Comparison of ENCODE assay signal across 9 mouse cellular contexts in the genomic region with DNA sequence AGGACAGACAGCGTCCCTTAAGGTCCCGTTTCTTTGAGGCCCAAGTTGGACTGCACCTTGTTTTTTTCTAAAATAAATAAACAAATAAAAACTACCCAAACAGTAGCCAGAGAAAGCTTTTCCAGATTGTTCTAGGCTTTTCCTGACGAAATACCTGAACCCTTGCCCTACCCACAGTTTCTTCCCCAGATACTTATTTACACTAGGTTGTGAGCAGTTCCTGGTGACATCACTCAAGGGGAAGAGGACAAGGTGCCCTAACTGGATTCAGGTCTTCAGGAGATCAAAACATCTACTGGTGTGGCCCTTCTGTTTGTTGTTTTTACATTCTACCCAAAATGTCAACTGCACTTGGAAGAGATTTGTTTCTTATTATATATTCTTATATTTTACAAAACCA. TPM values are rescaled to one million over a fixed set of nuclear protein-coding genes. Genes with fewer than 3 reads are reported as not detected.
DNase-seq lines count a peak whose midpoint lies in the region; ATAC-seq and TF ChIP-seq lines count a peak whose summit lies in the region.
"Had no signal": no experiment of that assay in that cellular context is flagged by ENCODE, and none has a peak within 500 bp of the region (broad histone marks: within the 10 kb centered on the region; RNA-seq: fewer than 3 reads in every experiment).

No protein-coding gene starts in this region.

- no peaks in the 10 kb centered on the region for H3K27me3 ChIP-seq in heart, postnatal 0 days (ENCODE audit: control insufficient read depth, insufficient read depth, low read length)
- H3K27me3 ChIP-seq in embryonic facial prominence, embryonic 15.5 days, result no peaks in the 10 kb centered on the region
- no peaks in the 10 kb centered on the region for H3K27me3 ChIP-seq in intestine, embryonic 14.5 days (replicated peaks; ENCODE audit: control insufficient read depth, insufficient read depth, low read length)
- H3K27me3 ChIP-seq in midbrain, embryonic 16.5 days (ENCODE audit: control insufficient read depth, insufficient read depth, low read depth, low read length), result no peaks in the 10 kb centered on the region

- H3K4me2 ChIP-seq in heart, postnatal 0 days (ENCODE audit: low read depth, low read length), result peak overlapping the region; percentile 65
- H3K4me2 ChIP-seq in embryonic facial prominence, embryonic 15.5 days (replicated peaks), result peak overlapping the region; percentile 69
- peak overlapping the region; percentile 69 for H3K4me2 ChIP-seq in intestine, embryonic 14.5 days (ENCODE audit: low read length)
- peak overlapping the region; percentile 59 for H3K4me2 ChIP-seq in midbrain, embryonic 16.5 days (ENCODE audit: low read length)

- H3K9ac ChIP-seq in heart, postnatal 0 days (replicated peaks; ENCODE audit: low read depth, low read length), result 0 out of 2 replicates have a peak overlapping the region, but pooled peaks have one; percentile 47
- no peak overlapping the region for H3K9ac ChIP-seq in embryonic facial prominence, embryonic 15.5 days
- no peak overlapping the region; the same call in 1 of the 2 replicates for H3K9ac ChIP-seq in intestine, embryonic 14.5 days (ENCODE audit: low read length)
- no peak overlapping the region for H3K9ac ChIP-seq in midbrain, embryonic 16.5 days (ENCODE audit: low read depth, low read length)

- intact Hi-C loops in heart, postnatal 36 days (cut with DNase I), result loop anchor here (5.0 kb wide), 1 partner anchor 193 kb away; a partner anchor contains a TSS

- ATAC-seq in heart, postnatal 0 days (ENCODE audit: insufficient read depth, low read depth), result no peak
- ATAC-seq in embryonic facial prominence, embryonic 15.5 days (ENCODE audit: insufficient number of reproducible peaks, low FRiP score, low TSS enrichment, low read depth), result no peak
- ATAC-seq in intestine, embryonic 14.5 days (replicated peaks; ENCODE audit: low FRiP score, low TSS enrichment, low read depth), result peak; percentile 63
- peak; percentile 26 for ATAC-seq in midbrain, embryonic 16.5 days
- no peak for ATAC-seq in frontal cortex, adult (ENCODE audit: low TSS enrichment)

- H3K27ac ChIP-seq in heart, postnatal 0 days (ENCODE audit: low read depth), result peak overlapping the region; percentile 83
- H3K27ac ChIP-seq in embryonic facial prominence, embryonic 15.5 days (replicated peaks), result 0 out of 2 replicates have a peak overlapping the region, but pooled peaks have one; percentile 17
- no peak overlapping the region; the same call in 1 of the 2 replicates for H3K27ac ChIP-seq in intestine, embryonic 14.5 days (ENCODE audit: low read depth)
- no peak overlapping the region for H3K27ac ChIP-seq in midbrain, embryonic 16.5 days (ENCODE audit: low read length)

- WGBS in heart, postnatal 0 days, result 26% methylated on average over 3 of the region's 3 CpGs
- 15% methylated on average over 3 of the region's 3 CpGs for WGBS in embryonic facial prominence, embryonic 15.5 days
- 12% methylated on average over 3 of the region's 3 CpGs for WGBS in intestine, embryonic 14.5 days
- 32% methylated on average over 3 of the region's 3 CpGs for WGBS in midbrain, embryonic 16.5 days

- no peak for DNase-seq in heart, postnatal 0 days (ENCODE audit: low spot score)
- no peak for DNase-seq in heart, postnatal 36 days
- DNase-seq in intestine, embryonic 14.5 days (ENCODE audit: low spot score), result no peak
- no peak for DNase-seq in urinary bladder, postnatal 10 days (ENCODE audit: low spot score)
- no peak for DNase-seq in kidney, adult 8-10 months

- TF ChIP-seq EP300 in heart, postnatal 0 days (IDR thresholded peaks at IDR 0.05; ENCODE audit: low read depth), result no peak

- no peaks in the 10 kb centered on the region for H3K4me1 ChIP-seq in heart, postnatal 0 days (ENCODE audit: control insufficient read depth, insufficient read depth)
- H3K4me1 ChIP-seq in embryonic facial prominence, embryonic 15.5 days, result no peaks in the 10 kb centered on the region
- H3K4me1 ChIP-seq in intestine, embryonic 14.5 days (replicated peaks; ENCODE audit: control insufficient read depth, insufficient read depth, low read length), result peaks cover 4% of the 10 kb centered on the region; the same call in 1 of the 2 replicates
- peaks cover 5% of the 10 kb centered on the region; the same call in 1 of the 2 replicates for H3K4me1 ChIP-seq in midbrain, embryonic 16.5 days (ENCODE audit: control insufficient read depth, insufficient read depth, low read length)

- no peaks in the 10 kb centered on the region for H3K36me3 ChIP-seq in heart, postnatal 0 days (replicated peaks; ENCODE audit: control insufficient read depth, insufficient read depth, low read length)
- no peaks in the 10 kb centered on the region for H3K36me3 ChIP-seq in embryonic facial prominence, embryonic 15.5 days
- H3K36me3 ChIP-seq in intestine, embryonic 14.5 days (ENCODE audit: control insufficient read depth, insufficient read depth, low read length), result no peaks in the 10 kb centered on the region
- no peaks in the 10 kb centered on the region for H3K36me3 ChIP-seq in midbrain, embryonic 16.5 days (ENCODE audit: control insufficient read depth, insufficient read depth, low read length)

- TF ChIP-seq CTCF in heart, postnatal 0 days (IDR thresholded peaks at IDR 0.05; ENCODE audit: low read depth), result no peak

- H3K9me3 ChIP-seq in heart, postnatal 0 days (replicated peaks; ENCODE audit: control insufficient read depth, low read length), result no peaks in the 10 kb centered on the region
- no peaks in the 10 kb centered on the region for H3K9me3 ChIP-seq in embryonic facial prominence, embryonic 15.5 days (replicated peaks)
- H3K9me3 ChIP-seq in intestine, embryonic 14.5 days (ENCODE audit: control insufficient read depth, low read length), result no peaks in the 10 kb centered on the region
- no peaks in the 10 kb centered on the region for H3K9me3 ChIP-seq in midbrain, embryonic 16.5 days (replicated peaks; ENCODE audit: control insufficient read depth, low read length, poor library complexity, severe bottlenecking)

- H3K4me3 ChIP-seq in heart, postnatal 0 days (ENCODE audit: low read depth, low read length), result peak overlapping the region; percentile 61
- peak overlapping the region; percentile 60 for H3K4me3 ChIP-seq in embryonic facial prominence, embryonic 15.5 days (replicated peaks)
- peak overlapping the region; percentile 61 for H3K4me3 ChIP-seq in intestine, embryonic 14.5 days (ENCODE audit: low read depth, low read length)
- peak overlapping the region; percentile 58 for H3K4me3 ChIP-seq in midbrain, embryonic 16.5 days (ENCODE audit: low read depth, low read length)

RNA-seq across cellular contexts. Expression of a gene that starts 0.5 kb away (rescaled TPM):
- 3.3 and 12.4 TPM in 2 replicates for total RNA-seq in heart, postnatal 0 days (2014; rRNA removed; ENCODE audit: low replicate concordance)
- 9.5 and 10.7 TPM in 2 replicates for polyA plus RNA-seq in heart, postnatal 0 days (2015; fragmentation: Nextera tagmentation; extraction: Ambion mirVana)
- total RNA-seq in heart, postnatal 36 days (2021), result 10 to 100 TPM; 24.7 to 28.0 TPM
- polyA plus RNA-seq in embryonic facial prominence, embryonic 15.5 days (2015; fragmentation: Nextera tagmentation; extraction: Ambion mirVana), result 9.4 and 10.3 TPM in 2 replicates
- polyA plus RNA-seq in intestine, embryonic 14.5 days (2014; fragmentation: Nextera tagmentation; extraction: Ambion mirVana), result 9.9 and 13.1 TPM in 2 replicates
- 11.6 and 13.0 TPM in 2 replicates for polyA plus RNA-seq in midbrain, embryonic 16.5 days (2015; fragmentation: Nextera tagmentation; extraction: Ambion mirVana)
- total RNA-seq: neutrophil, adult 5-6 weeks had no signal

Comparison
In these comparisons a context has a peak if more than half of its experiments do, and no peak if none do; other contexts are left out.
1. ATAC-seq: peak in intestine, embryonic 14.5 days (single experiment) and midbrain, embryonic 16.5 days (single experiment); none in heart, postnatal 0 days (single experiment), embryonic facial prominence, embryonic 15.5 days (single experiment) and frontal cortex, adult (single experiment).
2. H3K27ac ChIP-seq: peak in heart, postnatal 0 days (single experiment) and embryonic facial prominence, embryonic 15.5 days (single experiment); none in intestine, embryonic 14.5 days (single experiment) and midbrain, embryonic 16.5 days (single experiment).
3. Peak in every context shown above with its lines, with median percentiles within 50 percentile points of each other: H3K4me2 ChIP-seq and H3K4me3 ChIP-seq.